Mouse (Mus musculus) splenic B cell, adult 2 months (primary cell): Measurements from ENCODE around the gene Gm49387.
A peak's percentile ranks its signal among the peaks of the same experiment; 100 is the strongest.

ENCODE experiments used
- DNase-seq: peaks from one replicate; pipeline ENCODE4 v3.0.0-alpha.2; 2011; ENCODE audit warnings: low read depth, low spot score
- H3K27me3 ChIP-seq: 2 replicates; pipeline ENCODE4 v1.6.1; 2012; ENCODE audit warnings: mild to moderate bottlenecking, low read length, moderate library complexity, mixed read lengths; ENCODE audit not compliant: control insufficient read depth, poor library complexity, insufficient read depth, severe bottlenecking
- H3K36me3 ChIP-seq: 2 replicates; pipeline ENCODE4 v1.6.1; 2012; ENCODE audit warnings: mild to moderate bottlenecking, low read length, moderate library complexity, mixed read lengths; ENCODE audit not compliant: control insufficient read depth, poor library complexity, insufficient read depth, severe bottlenecking

Gm49387 gene

GRCm38 (mm10) chr14:31577966-31578735, 62.5 kb downstream of the Gm49387 start:
- no peaks in the 10 kb centered on the region for H3K27me3 ChIP-seq
- no peaks in the 10 kb centered on the region for H3K36me3 ChIP-seq
- no peak for DNase-seq

- no peak for DNase-seq
- Histone ChIP-seq H3K36me3 (no peaks in the 10 kb centered on the region), H3K27me3 (no peaks in the 10 kb centered on the region)
These were observed 63.6 kb downstream of the Gm49387 start for GRCm38 (mm10) chr14:31576846-31577697.

- Histone ChIP-seq H3K36me3 (no peaks in the 10 kb centered on the region), H3K27me3 (no peaks in the 10 kb centered on the region)
- no peak for DNase-seq
These were observed 64.8 kb downstream of the Gm49387 start for GRCm38 (mm10) chr14:31575866-31576265.

GRCm38 (mm10) chr14:31574903-31575665, 65.6 kb downstream of the Gm49387 start:
- Histone ChIP-seq H3K27me3 (no peaks in the 10 kb centered on the region), H3K36me3 (no peaks in the 10 kb centered on the region)
- no peak for DNase-seq

GRCm38 (mm10) chr14:31572561-31573175, 68.0 kb downstream of the Gm49387 start:
- no peaks in the 10 kb centered on the region for H3K36me3 ChIP-seq
- DNase-seq, result no peak
- H3K27me3 ChIP-seq, result no peaks in the 10 kb centered on the region

- no peak for DNase-seq
- Histone ChIP-seq H3K27me3 (no peaks in the 10 kb centered on the region), H3K36me3 (no peaks in the 10 kb centered on the region)
These were observed 69.3 kb downstream of the Gm49387 start for GRCm38 (mm10) chr14:31571419-31571818.

- Histone ChIP-seq H3K27me3 (no peaks in the 10 kb centered on the region), H3K36me3 (no peaks in the 10 kb centered on the region)
- DNase-seq, result no peak
These were observed 70.3 kb downstream of the Gm49387 start for GRCm38 (mm10) chr14:31570131-31570951.

- DNase-seq, result peak; percentile 35
- Histone ChIP-seq H3K36me3 (no peaks in the 10 kb centered on the region), H3K27me3 (no peaks in the 10 kb centered on the region)
These were observed 71.5 kb downstream of the Gm49387 start for GRCm38 (mm10) chr14:31569151-31569631.

- H3K36me3 ChIP-seq, result no peaks in the 10 kb centered on the region
- no peak for DNase-seq
- no peaks in the 10 kb centered on the region for H3K27me3 ChIP-seq
These were observed 75.0 kb downstream of the Gm49387 start for GRCm38 (mm10) chr14:31565478-31566212.

- no peak for DNase-seq
- Histone ChIP-seq H3K36me3 (no peaks in the 10 kb centered on the region), H3K27me3 (no peaks in the 10 kb centered on the region)
These were observed 76.1 kb downstream of the Gm49387 start for GRCm38 (mm10) chr14:31564452-31565179.

- Histone ChIP-seq H3K27me3 (no peaks in the 10 kb centered on the region), H3K36me3 (no peaks in the 10 kb centered on the region)
- no peak for DNase-seq
These were observed 79.8 kb downstream of the Gm49387 start for GRCm38 (mm10) chr14:31560886-31561285.

GRCm38 (mm10) chr14:31559216-31559615, 81.5 kb downstream of the Gm49387 start:
- Histone ChIP-seq H3K36me3 (no peaks in the 10 kb centered on the region), H3K27me3 (no peaks in the 10 kb centered on the region)
- no peak for DNase-seq

- Histone ChIP-seq H3K36me3 (no peaks in the 10 kb centered on the region), H3K27me3 (no peaks in the 10 kb centered on the region)
- DNase-seq, result no peak
These were observed 82.9 kb downstream of the Gm49387 start for GRCm38 (mm10) chr14:31557784-31558183.
